Mouse (Mus musculus): Measurements from ENCODE around the gene Gm15140.

The Gm15140 gene

DNA sequence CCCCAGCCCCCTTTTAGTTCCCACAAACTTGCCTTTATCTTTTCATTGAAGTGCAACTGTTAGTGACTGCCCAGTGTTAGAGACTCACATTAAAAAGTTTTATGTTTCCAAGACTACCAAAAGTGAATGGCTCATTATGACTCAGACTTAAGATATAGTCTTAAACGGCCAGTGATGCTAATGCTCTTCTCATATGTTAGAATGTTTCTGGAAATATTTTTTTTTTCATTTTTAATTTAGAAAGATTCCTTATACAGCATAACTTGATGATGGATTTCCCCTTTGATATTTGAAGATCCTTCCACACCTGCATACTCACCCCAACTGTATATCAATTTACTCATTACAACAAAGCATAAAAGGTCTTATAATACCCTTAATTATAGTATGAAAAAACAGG is at the start of gene Gm15140:
Gene Gm15140, minus strand, starts transcription at position 101 of the 400 bp plus-strand sequence.
- in situ Hi-C loops (cut with MboI, MseI): loop anchor here (10.0 kb wide), 1 partner anchor 56 kb away; no protein-coding TSS in a partner anchor

All from T-helper 2 cell (primary cell).